Mouse (Mus musculus) bone marrow, adult 2 months (tissue): ENCODE data around the gene Armc10.

Source experiments
- CTCF ChIP-seq: fragments of 200-500 bp; IDR thresholded peaks from 2 replicates; pipeline ENCODE4 v1.5.1; 2011; ENCODE audit warnings: low read length, control low read depth; ENCODE audit not compliant: control insufficient read depth, insufficient read depth
- POLR2A ChIP-seq: fragments of 200-500 bp; IDR thresholded peaks from 2 replicates; pipeline ENCODE4 v1.6.1; 2011; ENCODE audit warnings: low read depth, mild to moderate bottlenecking, control low read depth, low read length, borderline replicate concordance; ENCODE audit not compliant: control insufficient read depth

DNA sequence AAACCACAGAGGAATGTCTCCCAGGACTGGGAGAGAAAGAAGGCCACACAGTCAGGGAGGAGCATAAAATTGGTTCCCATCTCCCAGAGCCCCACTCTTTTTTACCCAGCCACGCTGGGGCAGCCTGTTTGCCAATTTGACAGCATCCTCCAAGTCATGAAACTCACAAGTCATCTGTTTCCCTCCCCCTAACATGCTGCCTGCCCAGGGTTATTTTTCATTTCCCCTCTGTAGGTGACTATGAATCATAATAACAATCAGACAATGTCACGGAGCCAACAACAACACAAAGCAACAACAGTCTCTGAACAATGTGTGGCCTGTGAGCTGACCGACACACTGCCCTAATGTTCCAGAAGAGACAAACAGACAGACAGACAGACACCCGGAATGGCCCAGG is 34.4 kb downstream of the Armc10 start:
- no peak for TF ChIP-seq CTCF
- TF ChIP-seq POLR2A = no peak
